Mouse (Mus musculus): ENCODE measurements around the gene Twnk. TPM values are rescaled to one million over a fixed set of nuclear protein-coding genes. Genes with fewer than 3 reads are reported as not detected.

The Twnk gene
- 8.7 TPM for polyA plus RNA-seq (2014; fragmentation: Illumina TruSeq; extraction: RNeasy Lipid Tissue Mini Kit (QIAGEN cat#74804); ENCODE audit: low read depth, low replicate concordance)

GRCm38 (mm10) chr19:45005444-45005843, at the start of gene Twnk:
TSS of gene Twnk (plus strand) at chr19:45005663.

GRCm38 (mm10) chr19:44988831-44989566, 16.5 kb upstream of the Twnk start, which contains the start of gene Sema4g:
TSS of gene Sema4g (plus strand) at chr19:44989101.

GRCm38 (mm10) chr19:45005957-45006712, 672 bp downstream of the Twnk start, which contains the start of gene Mrpl43:
TSS of gene Mrpl43 (minus strand) at chr19:45006442.

GRCm38 (mm10) chr19:45014335-45014971, 9.0 kb downstream of the Twnk start, which contains the start of gene Lzts2:
TSS of gene Lzts2 (plus strand) at chr19:45014414.

GRCm38 (mm10) chr19:45045651-45046050, 40.2 kb downstream of the Twnk start, which contains the start of gene Pdzd7:
TSS of gene Pdzd7 (minus strand) at chr19:45045717.

GRCm38 (mm10) chr19:45047417-45047934, 42.0 kb downstream of the Twnk start, which contains the start of gene Sfxn3:
TSS of gene Sfxn3 (plus strand) at chr19:45047503.

Other genes starting within 250 kb of the Twnk start
- not detected for gene Pax2, start 249.6 kb upstream of the Twnk start, polyA plus RNA-seq (2014; fragmentation: Illumina TruSeq; extraction: RNeasy Lipid Tissue Mini Kit (QIAGEN cat#74804); ENCODE audit: low read depth, low replicate concordance)
- 48.1 TPM for gene Slf2, start 74.5 kb upstream of the Twnk start, polyA plus RNA-seq (2014; fragmentation: Illumina TruSeq; extraction: RNeasy Lipid Tissue Mini Kit (QIAGEN cat#74804); ENCODE audit: low read depth, low replicate concordance)
- 0.52 TPM for gene Sema4g, start 16.6 kb upstream of the Twnk start, polyA plus RNA-seq (2014; fragmentation: Illumina TruSeq; extraction: RNeasy Lipid Tissue Mini Kit (QIAGEN cat#74804); ENCODE audit: low read depth, low replicate concordance)
- gene Mrpl43, start 779 bp downstream of the Twnk start, polyA plus RNA-seq (2014; fragmentation: Illumina TruSeq; extraction: RNeasy Lipid Tissue Mini Kit (QIAGEN cat#74804); ENCODE audit: low read depth, low replicate concordance): 15.7 TPM
- gene Lzts2, start 8.8 kb downstream of the Twnk start, polyA plus RNA-seq (2014; fragmentation: Illumina TruSeq; extraction: RNeasy Lipid Tissue Mini Kit (QIAGEN cat#74804); ENCODE audit: low read depth, low replicate concordance): 10.3 TPM
- gene Pdzd7, start 40.1 kb downstream of the Twnk start, polyA plus RNA-seq (2014; fragmentation: Illumina TruSeq; extraction: RNeasy Lipid Tissue Mini Kit (QIAGEN cat#74804); ENCODE audit: low read depth, low replicate concordance): not detected
- gene Sfxn3, start 41.8 kb downstream of the Twnk start, polyA plus RNA-seq (2014; fragmentation: Illumina TruSeq; extraction: RNeasy Lipid Tissue Mini Kit (QIAGEN cat#74804); ENCODE audit: low read depth, low replicate concordance): 24.6 TPM
- not detected for gene Kazald1, start 69.6 kb downstream of the Twnk start, polyA plus RNA-seq (2014; fragmentation: Illumina TruSeq; extraction: RNeasy Lipid Tissue Mini Kit (QIAGEN cat#74804); ENCODE audit: low read depth, low replicate concordance)
- gene Tlx1, start 145.0 kb downstream of the Twnk start, polyA plus RNA-seq (2014; fragmentation: Illumina TruSeq; extraction: RNeasy Lipid Tissue Mini Kit (QIAGEN cat#74804); ENCODE audit: low read depth, low replicate concordance): not detected
- gene Lbx1, start 230.1 kb downstream of the Twnk start, polyA plus RNA-seq (2014; fragmentation: Illumina TruSeq; extraction: RNeasy Lipid Tissue Mini Kit (QIAGEN cat#74804); ENCODE audit: low read depth, low replicate concordance): not detected